Mouse (Mus musculus): ENCODE data around the gene Cdk2ap2.

DNA sequence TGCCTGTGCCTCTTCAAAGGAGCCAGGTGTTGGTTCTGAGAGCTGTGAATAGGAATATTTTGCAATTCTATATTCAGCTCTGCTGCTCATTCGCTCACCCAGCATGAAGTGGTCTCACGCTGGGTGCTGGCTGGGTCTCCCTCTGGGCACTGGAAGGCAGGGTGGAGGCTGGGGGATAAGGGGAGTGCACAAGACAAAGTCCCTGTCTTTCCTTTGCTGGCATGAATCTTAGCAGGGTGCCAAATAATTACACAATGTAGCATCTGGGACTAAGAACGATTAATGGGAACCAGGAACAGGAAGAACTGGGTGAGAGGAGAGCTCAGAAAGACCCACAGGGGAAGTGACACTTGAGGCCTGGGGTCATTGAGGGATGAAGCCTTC lies 50.0 kb downstream of the Cdk2ap2 start:
- no peak for TF ChIP-seq CTCF (IDR thresholded peaks at IDR 0.05; ENCODE audit: low read depth)
- TF ChIP-seq EP300 (optimal IDR thresholded peaks at IDR 0.05), result no peak
